Mouse (Mus musculus): ENCODE measurements around the gene Tmem56. TPM values are rescaled to one million over a fixed set of nuclear protein-coding genes. Genes with fewer than 3 reads are reported as not detected.

Tmem56 gene
- polyA plus RNA-seq, 1 experiment from 2014 or later, result 24.1 TPM

GRCm38 (mm10) chr3:121156451-121157186, 126.3 kb downstream of the Tmem56 start:
- DNase-seq (no peak), ATAC-seq (no peak)
- Histone ChIP-seq H3K36me3 (replicated peaks; ENCODE audit: insufficient read depth, low read length) (no peaks in the 10 kb centered on the region), H3K4me3 (ENCODE audit: low read depth, low read length) (no peak overlapping the region), H3K9ac (replicated peaks) (no peak overlapping the region), H3K27me3 (ENCODE audit: insufficient read depth, low read length) (no peaks in the 10 kb centered on the region), H3K4me1 (ENCODE audit: insufficient read depth) (no peaks in the 10 kb centered on the region), H3K9me3 (ENCODE audit: low read length) (no peaks in the 10 kb centered on the region), H3K4me2 (ENCODE audit: low read depth, low read length) (no peak overlapping the region), H3K27ac (ENCODE audit: low read depth) (no peak overlapping the region)
- WGBS (ENCODE audit: insufficient replicate concordance), result 82% methylated on average over 11 of the region's 11 CpGs
- TF ChIP-seq EP300 (IDR thresholded peaks at IDR 0.05; ENCODE audit: low read depth), result no peak
- no peak for TF ChIP-seq CTCF (IDR thresholded peaks at IDR 0.05; ENCODE audit: low read depth)

- Histone ChIP-seq H3K9me3 (ENCODE audit: low read length) (no peaks in the 10 kb centered on the region), H3K4me2 (ENCODE audit: low read depth, low read length) (no peak overlapping the region), H3K36me3 (replicated peaks; ENCODE audit: insufficient read depth, low read length) (no peaks in the 10 kb centered on the region), H3K27me3 (ENCODE audit: insufficient read depth, low read length) (no peaks in the 10 kb centered on the region), H3K4me1 (ENCODE audit: insufficient read depth) (no peaks in the 10 kb centered on the region), H3K27ac (ENCODE audit: low read depth) (no peak overlapping the region), H3K9ac (replicated peaks) (no peak overlapping the region), H3K4me3 (ENCODE audit: low read depth, low read length) (no peak overlapping the region)
- ATAC-seq (no peak), DNase-seq (no peak)
- TF ChIP-seq CTCF (IDR thresholded peaks at IDR 0.05; ENCODE audit: low read depth) (no peak), EP300 (IDR thresholded peaks at IDR 0.05; ENCODE audit: low read depth) (no peak)
- WGBS (ENCODE audit: insufficient replicate concordance), result 61% methylated on average over 7 of the region's 7 CpGs
Measured at GRCm38 (mm10) chr3:121156043-121156442, 126.9 kb downstream of the Tmem56 start.

Other genes starting within 250 kb of the Tmem56 start
- gene Rwdd3, start 111.4 kb downstream of the Tmem56 start, polyA plus RNA-seq (2015; fragmentation: Nextera tagmentation; extraction: Ambion mirVana), result 5.9 and 8.2 TPM in 2 replicates
- 20.1 and 21.3 TPM in 2 replicates for gene Alg14, start 8.7 kb upstream of the Tmem56 start, polyA plus RNA-seq (2015; fragmentation: Nextera tagmentation; extraction: Ambion mirVana)
- gene Cnn3, start 143.4 kb upstream of the Tmem56 start, polyA plus RNA-seq (2015; fragmentation: Nextera tagmentation; extraction: Ambion mirVana), result 128 and 143 TPM in 2 replicates
- gene Slc44a3, start 249.3 kb upstream of the Tmem56 start, polyA plus RNA-seq (2015; fragmentation: Nextera tagmentation; extraction: Ambion mirVana), result 15.2 and 16.6 TPM in 2 replicates

Measured in liver, postnatal 0 days (tissue).